Mouse (Mus musculus) v-Abl transformed pro-B cells (cell line): ENCODE data around the gene Rasa3.

Source experiments
- in situ Hi-C, 2 experiments: fragments of 400-800 bp; cut with MboI; formaldehyde crosslinking; loops; one replicate each; pipeline ENCODE4 v1.15.1; 2025; ENCODE audit not compliant: unreplicated experiment in 2 of 2

The Rasa3 gene

GRCm38 (mm10) chr8:13593340-13593739, 84.1 kb downstream of the Rasa3 start:
- in situ Hi-C loops, result loop anchor here in 1 of 2 experiments (5.0 to 25.0 kb wide), 2 partner anchors 36 to 481 kb away; partner anchors contain the start of genes Cul4a and Pcid2

GRCm38 (mm10) chr8:13591246-13591645, 86.2 kb downstream of the Rasa3 start:
- in situ Hi-C loops, result loop anchor here in 1 of 2 experiments (5.0 to 25.0 kb wide), 2 partner anchors 34 to 479 kb away; partner anchors contain the start of genes Cul4a and Pcid2

GRCm38 (mm10) chr8:13589071-13589470, 88.3 kb downstream of the Rasa3 start:
- in situ Hi-C loops, result loop anchor here in 1 of 2 experiments (25.0 kb wide), 1 partner anchor 477 kb away; the partner anchor contains the start of genes Cul4a and Pcid2

- in situ Hi-C loops, result loop anchor here in 1 of 2 experiments (25.0 kb wide), 1 partner anchor 472 kb away; the partner anchor contains the start of genes Cul4a and Pcid2
These were observed 92.8 kb downstream of the Rasa3 start for GRCm38 (mm10) chr8:13584652-13585051.

- in situ Hi-C loops, result loop anchor here in 1 of 2 experiments (25.0 kb wide), 1 partner anchor 466 kb away; the partner anchor contains the start of genes Cul4a and Pcid2
These were observed 99.5 kb downstream of the Rasa3 start for GRCm38 (mm10) chr8:13577869-13578268.

- in situ Hi-C loops, result no loop called here
These were observed 105.4 kb downstream of the Rasa3 start for GRCm38 (mm10) chr8:13571999-13572398.

GRCm38 (mm10) chr8:13562118-13562517, 115.3 kb downstream of the Rasa3 start, which contains the start of gene 1700029H14Rik:
TSS of gene 1700029H14Rik (minus strand) at chr8:13562461.
- in situ Hi-C loops, result no loop called here

GRCm38 (mm10) chr8:13557526-13557925, 119.9 kb downstream of the Rasa3 start:
- in situ Hi-C loops, result loop anchor here in 1 of 2 experiments (5.0 kb wide), 2 partner anchors 35 to 120 kb away; partner anchors contain the start of gene Rasa3

- in situ Hi-C loops, result loop anchor here (5.0 kb wide), 3 partner anchors 46 to 201 kb away; no protein-coding TSS in a partner anchor
These were observed 125.9 kb downstream of the Rasa3 start for GRCm38 (mm10) chr8:13551574-13551830.

- in situ Hi-C loops, result loop anchor here (5.0 kb wide), 3 partner anchors 46 to 201 kb away; no protein-coding TSS in a partner anchor
These were observed 126.5 kb downstream of the Rasa3 start for GRCm38 (mm10) chr8:13550718-13551573.

GRCm38 (mm10) chr8:13548831-13549230, 128.6 kb downstream of the Rasa3 start:
- in situ Hi-C loops, result loop anchor here in 1 of 2 experiments (10.0 to 25.0 kb wide), 4 partner anchors 346 to 1488 kb away; partner anchors contain the start of genes BB014433 and Coprs

GRCm38 (mm10) chr8:13548235-13548634, 129.2 kb downstream of the Rasa3 start:
- in situ Hi-C loops, result loop anchor here in 1 of 2 experiments (10.0 to 25.0 kb wide), 4 partner anchors 347 to 1489 kb away; partner anchors contain the start of genes BB014433 and Coprs

GRCm38 (mm10) chr8:13546421-13546820, 131.0 kb downstream of the Rasa3 start:
- in situ Hi-C loops, result loop anchor here in 1 of 2 experiments (10.0 to 25.0 kb wide), 4 partner anchors 348 to 1491 kb away; partner anchors contain the start of genes BB014433 and Coprs

GRCm38 (mm10) chr8:13541526-13541925, 135.9 kb downstream of the Rasa3 start:
- in situ Hi-C loops, result loop anchor here in 1 of 2 experiments (5.0 to 25.0 kb wide), 5 partner anchors 79 to 1496 kb away; partner anchors contain the start of genes BB014433 and Coprs

GRCm38 (mm10) chr8:13540122-13540521, 137.3 kb downstream of the Rasa3 start:
- in situ Hi-C loops, result loop anchor here in 1 of 2 experiments (5.0 to 25.0 kb wide), 5 partner anchors 78 to 1497 kb away; partner anchors contain the start of genes BB014433 and Coprs

GRCm38 (mm10) chr8:13538821-13539220, 138.6 kb downstream of the Rasa3 start:
- in situ Hi-C loops, result loop anchor here in 1 of 2 experiments (25.0 kb wide), 3 partner anchors 548 to 1498 kb away; partner anchors contain the start of gene BB014433

GRCm38 (mm10) chr8:13537102-13537501, 140.3 kb downstream of the Rasa3 start:
- in situ Hi-C loops, result loop anchor here in 1 of 2 experiments (25.0 kb wide), 3 partner anchors 550 to 1500 kb away; partner anchors contain the start of gene BB014433

GRCm38 (mm10) chr8:13533123-13533522, 144.3 kb downstream of the Rasa3 start:
- in situ Hi-C loops, result loop anchor here in 1 of 2 experiments (25.0 kb wide), 3 partner anchors 554 to 1504 kb away; partner anchors contain the start of gene BB014433

GRCm38 (mm10) chr8:13531602-13532171, 145.7 kb downstream of the Rasa3 start:
- in situ Hi-C loops, result loop anchor here in 1 of 2 experiments (25.0 kb wide), 3 partner anchors 556 to 1506 kb away; partner anchors contain the start of gene BB014433

- in situ Hi-C loops, result loop anchor here in 1 of 2 experiments (25.0 kb wide), 3 partner anchors 556 to 1506 kb away; partner anchors contain the start of gene BB014433
These were observed 146.5 kb downstream of the Rasa3 start for GRCm38 (mm10) chr8:13530941-13531340.
